Mouse (Mus musculus): ENCODE results near the gene Mapkbp1.

DNA sequence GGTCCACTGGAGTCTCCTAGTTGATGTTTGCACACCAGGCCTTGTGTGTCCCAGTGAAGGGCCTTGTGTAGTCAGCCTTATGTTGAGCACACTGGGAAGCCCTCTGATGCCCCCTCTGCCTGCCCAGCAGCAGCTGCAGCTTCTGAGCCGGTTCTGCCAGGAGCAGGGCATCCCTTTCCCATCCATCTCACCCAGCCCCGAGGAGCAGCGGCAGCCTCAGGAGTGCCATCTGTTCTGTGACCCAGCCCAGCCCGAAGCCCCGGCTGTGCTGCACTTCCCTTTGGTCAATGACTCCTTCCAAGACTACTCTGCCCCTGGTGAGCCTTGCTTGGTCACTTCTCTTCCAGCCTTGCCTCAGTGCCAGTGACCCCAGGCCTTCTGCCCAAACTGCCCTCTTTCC lies 68.5 kb downstream of the Mapkbp1 start:
- TF ChIP-seq CEBPB (IDR thresholded peaks at IDR 0.05; ENCODE audit: low read depth) (no peak), CTCF (IDR thresholded peaks at IDR 0.05; ENCODE audit: control insufficient read depth, insufficient read depth, insufficient read length) (no peak), FOSL1 (IDR thresholded peaks at IDR 0.05; ENCODE audit: insufficient read depth, low read length, poor library complexity, severe bottlenecking) (no peak)

Measured in C2C12 (cell line).